Mouse (Mus musculus) Patski (cell line): ENCODE data around the gene Irs3. TPM values are rescaled to one million over a fixed set of nuclear protein-coding genes. Genes with fewer than 3 reads are reported as not detected.

Experiments used
- ATAC-seq: fragments of 100-300 bp; one replicate; pipeline ENCODE4 v1.8.0; 2021
- CTCF ChIA-PET: fragments of 350-600 bp; sonication (Branson Sonifier 250); formaldehyde crosslinking; loops from one replicate; lab custom pipeline; 2022; ENCODE audit warnings: inconsistent platforms; lab: Charles Lee
- POLR2A ChIA-PET: fragments of 350-600 bp; sonication (Branson Sonifier 250); formaldehyde crosslinking; loops from one replicate; lab custom pipeline; 2022; ENCODE audit warnings: antibody characterized with exemption, inconsistent platforms; lab: Charles Lee
- DNase-seq: peaks from one replicate; pipeline ENCODE4 v3.0.0-alpha.2; 2011; ENCODE audit warnings: low read depth, low spot score
- H3K27me3 ChIP-seq: fragments of 371-371 bp; one replicate; pipeline ENCODE4 v1.5.1; 2021
- CTCF ChIP-seq: fragments of 100-300 bp; IDR thresholded peaks from one replicate; pipeline ENCODE4 v1.5.1; 2021
- in situ Hi-C: fragments of 300-500 bp; cut with MboI; formaldehyde crosslinking; loops from 3 replicates; pipeline ENCODE4 v1.11.1; 2018; ENCODE audit warnings: low pct_unique_long_range_greater_than_20kb, mixed read lengths
- polyA plus RNA-seq: library from polyadenylated mRNA; unstranded; gene quantifications from one replicate; pipeline ENCODE4 v1.2.3, GENCODE M21; 2021

Irs3 gene
- polyA plus RNA-seq, 1 experiment from 2014 or later: 0.09 TPM

DNA sequence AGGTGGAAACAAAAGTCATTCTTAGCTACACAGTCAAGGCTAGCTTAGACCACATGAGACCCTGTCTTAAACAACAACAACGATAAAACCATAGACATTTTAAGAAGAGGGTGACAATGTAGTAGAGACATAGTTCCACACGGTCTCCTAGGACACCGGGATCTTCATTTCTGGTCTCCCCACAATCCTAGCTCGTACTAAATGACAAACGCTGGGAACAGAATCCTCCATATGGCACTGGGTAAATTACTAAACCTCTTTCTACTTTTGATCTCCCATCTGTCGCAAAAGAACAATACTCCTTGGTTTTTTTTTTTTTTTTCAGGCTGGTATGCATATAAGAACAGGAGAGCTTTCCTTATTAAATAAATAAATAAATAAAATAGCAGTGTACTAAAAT lies 37.0 kb upstream of the Irs3 start:
- TF ChIP-seq CTCF: no peak
- H3K27me3 ChIP-seq: no peaks in the 10 kb centered on the region
- ChIA-PET CTCF (interaction anchor here (0.8 to 2.4 kb wide), 8 partner anchors 10 to 78 kb away, joined by 3 to 17 read pairs (median 4); no protein-coding TSS in a partner anchor), POLR2A (interaction anchor here (0.5 to 1.1 kb wide), 4 partner anchors 9 to 87 kb away, joined by 3 to 5 read pairs (median 3); no protein-coding TSS in a partner anchor)
- no peak for ATAC-seq
- DNase-seq: no peak
- in situ Hi-C loops: no loop called here

GRCm38 (mm10) chr5:137679726-137680125 lies 34.2 kb upstream of the Irs3 start:
- ATAC-seq (no peak), DNase-seq (no peak)
- CTCF ChIA-PET: no interaction called here
- POLR2A ChIA-PET: no interaction called here
- no peak for TF ChIP-seq CTCF
- H3K27me3 ChIP-seq: no peaks in the 10 kb centered on the region
- in situ Hi-C loops: no loop called here

- DNase-seq (no peak), ATAC-seq (no peak)
- ChIA-PET POLR2A (interaction anchor here (0.7 kb wide), 1 partner anchor 1842 kb away, joined by 3 read pairs; no protein-coding TSS in a partner anchor), CTCF (interaction anchor here (1.3 kb wide), 2 partner anchors 13 to 39 kb away, joined by 3 to 4 read pairs; no protein-coding TSS in a partner anchor)
- no peaks in the 10 kb centered on the region for H3K27me3 ChIP-seq
- in situ Hi-C loops: no loop called here
- no peak for TF ChIP-seq CTCF
These were observed 33.2 kb upstream of the Irs3 start for GRCm38 (mm10) chr5:137678736-137679135.

DNA sequence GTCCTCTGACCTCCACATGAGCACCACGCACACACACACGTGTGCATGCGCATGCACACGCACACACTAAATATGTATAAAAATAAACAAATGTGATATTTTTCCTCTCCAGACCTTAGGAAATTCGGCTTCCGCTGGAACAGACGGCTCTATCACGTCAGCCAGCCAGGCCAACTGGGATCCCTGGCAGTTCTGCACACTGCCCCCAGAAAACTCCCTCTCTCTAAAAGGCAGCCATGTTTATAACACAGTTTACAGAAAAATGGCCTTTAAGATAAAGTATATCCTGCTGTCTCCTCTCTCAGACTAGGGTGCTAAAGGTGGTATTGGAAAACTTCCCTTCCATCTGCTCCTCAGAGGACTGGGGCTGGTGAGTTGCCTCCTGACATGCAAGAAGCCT lies 32.3 kb upstream of the Irs3 start:
- no peak for TF ChIP-seq CTCF
- DNase-seq: no peak
- POLR2A ChIA-PET: interaction anchor here (0.7 kb wide), 1 partner anchor 1841 kb away, joined by 3 read pairs; no protein-coding TSS in a partner anchor
- H3K27me3 ChIP-seq: no peaks in the 10 kb centered on the region
- CTCF ChIA-PET: interaction anchor here (1.1 to 1.3 kb wide), 3 partner anchors 12 to 40 kb away, joined by 3 to 4 read pairs (median 3); no protein-coding TSS in a partner anchor
- ATAC-seq: no peak
- in situ Hi-C loops: no loop called here

- DNase-seq: no peak
- POLR2A ChIA-PET: no interaction called here
- H3K27me3 ChIP-seq: no peaks in the 10 kb centered on the region
- ATAC-seq: no peak
- in situ Hi-C loops: no loop called here
- CTCF ChIA-PET: interaction anchor here (4.5 kb wide), 1 partner anchor 9 kb away, joined by 17 read pairs; the partner anchor contains the start of gene Agfg2
- TF ChIP-seq CTCF: no peak
These were observed 29.3 kb upstream of the Irs3 start for GRCm38 (mm10) chr5:137674786-137675185.

GRCm38 (mm10) chr5:137673015-137673414 lies 27.5 kb upstream of the Irs3 start:
- TF ChIP-seq CTCF: no peak
- DNase-seq (no peak), ATAC-seq (no peak)
- no peaks in the 10 kb centered on the region for H3K27me3 ChIP-seq
- ChIA-PET CTCF (interaction anchor here (1.0 to 4.5 kb wide), 6 partner anchors 8 to 87 kb away, joined by 3 to 17 read pairs (median 4); partner anchors contain the start of gene Agfg2), POLR2A (interaction anchor here (0.9 to 2.2 kb wide), 3 partner anchors 10 to 73 kb away, joined by 4 to 6 read pairs (median 5); partner anchors contain the start of genes Agfg2 and Tsc22d4)
- in situ Hi-C loops: no loop called here

DNA sequence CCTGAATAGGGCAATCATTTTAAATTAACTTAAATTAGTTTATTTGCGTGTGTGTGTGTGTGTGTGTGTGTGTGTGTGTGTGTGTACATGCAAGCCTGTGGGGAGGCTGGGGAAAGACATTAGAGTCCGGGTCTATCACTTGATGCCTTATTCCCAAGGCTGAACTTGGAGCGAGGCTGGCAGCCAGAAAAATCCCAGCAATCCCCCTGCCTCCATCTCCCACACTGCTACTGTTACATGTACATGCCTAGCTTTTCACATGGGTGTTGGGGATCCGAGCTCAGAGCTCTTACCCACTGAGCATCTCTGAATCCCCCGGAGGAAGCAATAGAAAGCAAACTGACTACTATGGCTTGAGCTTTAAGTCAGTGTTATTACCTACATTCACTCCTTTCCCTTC lies 26.8 kb upstream of the Irs3 start:
- in situ Hi-C loops: no loop called here
- CTCF ChIA-PET: interaction anchor here (1.0 to 4.5 kb wide), 6 partner anchors 9 to 87 kb away, joined by 3 to 17 read pairs (median 4); partner anchors contain the start of gene Agfg2

DNA sequence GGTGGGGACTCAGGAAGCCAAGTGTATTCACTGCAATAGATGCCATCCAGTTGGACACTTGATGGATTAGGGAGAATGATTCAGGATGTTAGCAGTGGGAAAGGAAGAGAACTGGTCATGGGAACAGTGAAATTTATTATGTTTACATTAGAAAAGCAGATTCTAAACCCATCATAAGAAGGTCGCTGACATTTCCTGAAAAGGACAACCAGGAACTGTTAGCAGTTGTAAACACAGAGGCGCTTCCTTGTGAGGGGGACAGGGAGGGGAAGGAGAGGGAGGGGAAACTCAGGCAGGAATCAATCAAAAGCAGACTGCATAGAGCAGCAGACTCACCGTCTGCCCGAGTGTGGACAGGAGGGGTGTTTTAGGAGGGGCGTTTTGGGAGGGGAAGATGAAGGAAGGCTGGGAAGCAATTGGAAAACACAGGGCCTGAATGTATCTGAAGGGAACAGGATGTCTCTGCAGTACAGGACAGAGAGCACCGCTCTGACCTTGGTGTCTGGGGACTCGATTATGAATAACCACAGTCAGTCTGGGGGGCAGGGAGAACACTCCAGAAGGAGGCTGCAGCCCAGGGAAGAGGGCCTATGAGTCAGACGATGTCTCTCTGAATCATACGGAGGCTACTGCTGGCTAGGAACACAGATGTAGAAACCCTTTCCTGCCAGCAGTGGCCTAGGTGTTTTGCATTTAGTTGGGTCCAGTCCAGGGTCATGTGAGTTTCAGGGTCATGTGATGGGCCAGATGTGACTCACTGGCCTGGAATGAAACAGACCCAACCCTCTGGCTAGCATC lies 26.1 kb upstream of the Irs3 start:
- no peaks in the 10 kb centered on the region for H3K27me3 ChIP-seq
- ChIA-PET POLR2A (interaction anchor here (0.6 to 2.2 kb wide), 6 partner anchors 11 to 414 kb away, joined by 3 to 6 read pairs (median 4); partner anchors contain the start of genes Agfg2 and Tsc22d4), CTCF (interaction anchor here (1.0 to 4.5 kb wide), 8 partner anchors 10 to 88 kb away, joined by 3 to 28 read pairs (median 4); partner anchors contain the start of gene Agfg2)
- TF ChIP-seq CTCF: no peak
- ATAC-seq: peak; percentile 94
- in situ Hi-C loops: no loop called here
- DNase-seq: peak; percentile 97

More for the DNA sequence above, 26.8 kb upstream of the Irs3 start:
- ATAC-seq (no peak), DNase-seq (no peak)
- POLR2A ChIA-PET: interaction anchor here (0.7 to 2.2 kb wide), 4 partner anchors 10 to 413 kb away, joined by 4 to 6 read pairs (median 4); partner anchors contain the start of genes Agfg2 and Tsc22d4
- H3K27me3 ChIP-seq: no peaks in the 10 kb centered on the region
- no peak for TF ChIP-seq CTCF

GRCm38 (mm10) chr5:137670240-137670639 lies 24.7 kb upstream of the Irs3 start:
- ATAC-seq: no peak
- in situ Hi-C loops: no loop called here
- no peak for DNase-seq
- TF ChIP-seq CTCF: no peak
- POLR2A ChIA-PET: no interaction called here
- no peaks in the 10 kb centered on the region for H3K27me3 ChIP-seq
- CTCF ChIA-PET: interaction anchor here (0.5 to 4.5 kb wide), 4 partner anchors 12 to 73 kb away, joined by 3 to 28 read pairs (median 10); partner anchors contain the start of gene Agfg2

DNA sequence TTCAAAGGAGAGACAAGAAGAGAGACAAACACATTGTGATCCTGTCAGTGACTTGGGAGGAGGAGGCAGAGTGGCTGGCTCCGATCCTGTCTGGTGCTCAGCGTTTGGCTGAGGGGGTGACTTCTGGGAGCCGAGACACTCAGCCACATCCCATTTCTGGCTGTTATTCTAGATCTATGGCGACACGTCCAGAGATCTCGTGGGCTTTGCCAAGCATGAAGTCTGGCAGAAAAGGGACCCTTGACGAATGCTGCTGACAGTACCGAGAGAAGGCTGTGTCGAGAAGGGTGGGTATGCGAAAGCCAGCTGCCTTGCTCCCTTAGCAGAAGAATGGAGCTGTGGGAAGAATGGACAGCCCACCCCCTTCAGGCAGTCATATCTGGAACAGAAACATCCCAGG lies 23.5 kb upstream of the Irs3 start:
- no peaks in the 10 kb centered on the region for H3K27me3 ChIP-seq
- ChIA-PET CTCF (interaction anchor here (1.0 to 4.3 kb wide), 4 partner anchors 11 to 83 kb away, joined by 3 to 28 read pairs (median 4); partner anchors contain the start of gene Tsc22d4), POLR2A (no interaction called here)
- TF ChIP-seq CTCF: no peak
- in situ Hi-C loops: no loop called here
- ATAC-seq (no peak), DNase-seq (no peak)
